Mouse (Mus musculus) limb, embryonic 13.5 days (tissue): ENCODE measurements around the gene Mterf2. TPM values are rescaled to one million over a fixed set of nuclear protein-coding genes. Genes with fewer than 3 reads are reported as not detected.

Experiments
- ATAC-seq: fragments of 200-750 bp; cut with Nextera tagmentation; 2 replicates; pipeline ENCODE4 v1.8.0; 2017; ENCODE audit warnings: low read depth, moderate number of reproducible peaks, moderate TSS enrichment; ENCODE audit not compliant: low FRiP score
- H3K27ac ChIP-seq: fragments of 300-500 bp; sonication (generic); 2 replicates; pipeline ENCODE4 v1.5.1; 2015; ENCODE audit warnings: inconsistent platforms, mild to moderate bottlenecking, moderate library complexity
- H3K27me3 ChIP-seq: fragments of 300-500 bp; sonication (generic); 2 replicates; pipeline ENCODE4 v1.6.1; 2015; ENCODE audit warnings: mild to moderate bottlenecking, inconsistent platforms
- H3K36me3 ChIP-seq: fragments of 300-500 bp; sonication (generic); 2 replicates; pipeline ENCODE4 v1.6.1; 2015; ENCODE audit warnings: inconsistent platforms, mild to moderate bottlenecking, moderate library complexity
- H3K4me1 ChIP-seq: fragments of 300-500 bp; sonication (generic); 2 replicates; pipeline ENCODE4 v1.6.1; 2015; ENCODE audit warnings: inconsistent platforms
- H3K4me2 ChIP-seq: fragments of 300-500 bp; sonication (generic); replicated peaks from 2 replicates; pipeline ENCODE4 v1.6.1; 2015; ENCODE audit warnings: inconsistent platforms, mild to moderate bottlenecking, moderate library complexity
- H3K4me3 ChIP-seq: fragments of 300-500 bp; sonication (generic); 2 replicates; pipeline ENCODE4 v1.5.1; 2015; ENCODE audit warnings: moderate library complexity, mild to moderate bottlenecking, inconsistent platforms
- H3K9ac ChIP-seq: fragments of 300-500 bp; sonication (generic); 2 replicates; pipeline ENCODE4 v1.6.1; 2015; ENCODE audit warnings: mild to moderate bottlenecking, inconsistent platforms
- H3K9me3 ChIP-seq: fragments of 300-500 bp; sonication (generic); 2 replicates; pipeline ENCODE4 v1.6.1; 2016; ENCODE audit warnings: inconsistent platforms
- WGBS: fragments of 180-500 bp; shearing (Covaris S2); methylation state at CpG from one replicate; pipeline ENCODE4 v1.1.7; 2015; 5-methylcytosine and 5-hydroxymethylcytosine counted together
- polyA plus RNA-seq: library from polyadenylated mRNA; unstranded; fragments of >200 nt; fragmentation: Nextera tagmentation; extraction: Ambion mirVana; gene quantifications from 2 replicates; pipeline ENCODE4 v1.2.1, GENCODE M21; 2015

Gene Mterf2
- 23.7 and 24.3 TPM in 2 replicates for polyA plus RNA-seq

- Histone ChIP-seq H3K27ac (peak within 1 kb of the TSS; percentile 39; the same call in 1 of the 2 replicates), H3K4me1 (peaks cover 17% of the 10 kb centered on the region), H3K36me3 (peaks cover 23% of the 10 kb centered on the region), H3K4me3 (peak within 1 kb of the TSS; percentile 69), H3K4me2 (peak within 1 kb of the TSS; percentile 69), H3K9ac (peak within 1 kb of the TSS; percentile 72), H3K27me3 (no peaks in the 10 kb centered on the region), H3K9me3 (no peaks in the 10 kb centered on the region)
- peak; percentile 100 for ATAC-seq
- WGBS, result 7% methylated on average over 20 of the region's 20 CpGs
These were observed at the start of gene Mterf2 for GRCm38 (mm10) chr10:85127395-85128287. Gene Mterf2, minus strand, starts transcription at chr10:85128027.

- ATAC-seq, result no peak
- H3K4me2 ChIP-seq, result no peak overlapping the region
- no peak overlapping the region for H3K27ac ChIP-seq
- H3K9ac ChIP-seq, result no peak overlapping the region
- WGBS, result 76% methylated on average over 2 of the region's 2 CpGs
- H3K27me3 ChIP-seq, result no peaks in the 10 kb centered on the region
- H3K36me3 ChIP-seq, result no peaks in the 10 kb centered on the region
- no peak overlapping the region for H3K4me3 ChIP-seq
- H3K4me1 ChIP-seq, result 0 out of 2 replicates have a peak, but pooled peaks cover 5% of the 10 kb centered on the region
- H3K9me3 ChIP-seq, result no peaks in the 10 kb centered on the region
These were observed 48.8 kb upstream of the Mterf2 start for GRCm38 (mm10) chr10:85176640-85177039.

GRCm38 (mm10) chr10:85165306-85165705 lies 37.5 kb upstream of the Mterf2 start:
- Histone ChIP-seq H3K27ac (no peak overlapping the region), H3K9me3 (no peaks in the 10 kb centered on the region), H3K9ac (no peak overlapping the region), H3K36me3 (no peaks in the 10 kb centered on the region), H3K4me1 (0 out of 2 replicates have a peak, but pooled peaks cover 2% of the 10 kb centered on the region), H3K4me2 (no peak overlapping the region), H3K27me3 (no peaks in the 10 kb centered on the region), H3K4me3 (no peak overlapping the region)
- no peak for ATAC-seq
- WGBS, result 87% methylated on average over 5 of the region's 5 CpGs

- no peak for ATAC-seq
- WGBS, result 96% methylated on average over 13 of the region's 13 CpGs
These were observed 37.0 kb upstream of the Mterf2 start for GRCm38 (mm10) chr10:85164791-85165190.

GRCm38 (mm10) chr10:85161745-85162351 lies 34.0 kb upstream of the Mterf2 start:
- H3K36me3 ChIP-seq, result no peaks in the 10 kb centered on the region
- no peak for ATAC-seq
- 82% methylated on average over 5 of the region's 5 CpGs for WGBS

More at GRCm38 (mm10) chr10:85164791-85165190, 37.0 kb upstream of the Mterf2 start:
- H3K27ac ChIP-seq, result no peak overlapping the region
- no peaks in the 10 kb centered on the region for H3K27me3 ChIP-seq
- no peak overlapping the region for H3K4me2 ChIP-seq
- H3K4me1 ChIP-seq, result 0 out of 2 replicates have a peak, but pooled peaks cover 2% of the 10 kb centered on the region
- no peak overlapping the region for H3K4me3 ChIP-seq
- H3K9me3 ChIP-seq, result no peaks in the 10 kb centered on the region
- no peak overlapping the region for H3K9ac ChIP-seq
- no peaks in the 10 kb centered on the region for H3K36me3 ChIP-seq

GRCm38 (mm10) chr10:85159989-85160619 lies 32.3 kb upstream of the Mterf2 start:
- ATAC-seq, result no peak
- no peaks in the 10 kb centered on the region for H3K27me3 ChIP-seq
- 84% methylated on average over 1 of the region's 1 CpGs for WGBS
- H3K36me3 ChIP-seq, result no peaks in the 10 kb centered on the region; the same call in 1 of the 2 replicates
- H3K4me2 ChIP-seq, result no peak overlapping the region
- no peak overlapping the region for H3K27ac ChIP-seq
- no peak overlapping the region for H3K9ac ChIP-seq
- no peak overlapping the region for H3K4me3 ChIP-seq
- 0 out of 2 replicates have a peak, but pooled peaks cover 2% of the 10 kb centered on the region for H3K4me1 ChIP-seq
- no peaks in the 10 kb centered on the region for H3K9me3 ChIP-seq

More at GRCm38 (mm10) chr10:85161745-85162351, 34.0 kb upstream of the Mterf2 start:
- no peak overlapping the region for H3K4me3 ChIP-seq
- H3K9ac ChIP-seq, result no peak overlapping the region
- H3K9me3 ChIP-seq, result no peaks in the 10 kb centered on the region
- H3K4me1 ChIP-seq, result 0 out of 2 replicates have a peak, but pooled peaks cover 2% of the 10 kb centered on the region
- H3K27me3 ChIP-seq, result no peaks in the 10 kb centered on the region
- no peak overlapping the region for H3K4me2 ChIP-seq
- no peak overlapping the region for H3K27ac ChIP-seq

GRCm38 (mm10) chr10:85157451-85157850 lies 29.6 kb upstream of the Mterf2 start:
- H3K4me2 ChIP-seq, result no peak overlapping the region
- H3K9me3 ChIP-seq, result no peaks in the 10 kb centered on the region
- no peaks in the 10 kb centered on the region for H3K27me3 ChIP-seq
- H3K4me3 ChIP-seq, result no peak overlapping the region
- no peak overlapping the region for H3K9ac ChIP-seq
- H3K4me1 ChIP-seq, result 0 out of 2 replicates have a peak, but pooled peaks cover 2% of the 10 kb centered on the region
- H3K27ac ChIP-seq, result no peak overlapping the region
- WGBS, result 90% methylated on average over 7 of the region's 7 CpGs
- no peak for ATAC-seq
- no peaks in the 10 kb centered on the region; the same call in 1 of the 2 replicates for H3K36me3 ChIP-seq

GRCm38 (mm10) chr10:85154195-85154594 lies 26.4 kb upstream of the Mterf2 start:
- H3K4me1 ChIP-seq, result no peaks in the 10 kb centered on the region
- H3K9me3 ChIP-seq, result no peaks in the 10 kb centered on the region
- WGBS, result 14% methylated on average over 2 of the region's 2 CpGs
- H3K27ac ChIP-seq, result no peak overlapping the region
- no peak overlapping the region for H3K9ac ChIP-seq
- peaks cover 12% of the 10 kb centered on the region for H3K36me3 ChIP-seq
- no peak overlapping the region for H3K4me2 ChIP-seq
- no peak for ATAC-seq
- H3K4me3 ChIP-seq, result no peak overlapping the region
- no peaks in the 10 kb centered on the region for H3K27me3 ChIP-seq

- peaks cover 36% of the 10 kb centered on the region for H3K36me3 ChIP-seq
- H3K27ac ChIP-seq, result no peak overlapping the region
- H3K27me3 ChIP-seq, result no peaks in the 10 kb centered on the region
- no peaks in the 10 kb centered on the region for H3K4me1 ChIP-seq
- 78% methylated on average over 5 of the region's 5 CpGs for WGBS
- no peak overlapping the region for H3K4me3 ChIP-seq
- H3K9ac ChIP-seq, result no peak overlapping the region
- H3K4me2 ChIP-seq, result no peak overlapping the region
- no peaks in the 10 kb centered on the region for H3K9me3 ChIP-seq
- no peak for ATAC-seq
These were observed 21.4 kb upstream of the Mterf2 start for GRCm38 (mm10) chr10:85149226-85149625.

- Histone ChIP-seq H3K4me1 (peaks cover 12% of the 10 kb centered on the region), H3K9me3 (no peaks in the 10 kb centered on the region), H3K27ac (no peak overlapping the region), H3K4me3 (no peak overlapping the region), H3K36me3 (peaks cover 55% of the 10 kb centered on the region), H3K4me2 (no peak overlapping the region), H3K9ac (no peak overlapping the region), H3K27me3 (no peaks in the 10 kb centered on the region)
- 90% methylated on average over 14 of the region's 14 CpGs for WGBS
- ATAC-seq, result no peak
These were observed 18.5 kb upstream of the Mterf2 start for GRCm38 (mm10) chr10:85146282-85146681.

GRCm38 (mm10) chr10:85141465-85141864 lies 13.6 kb upstream of the Mterf2 start:
- Histone ChIP-seq H3K36me3 (peaks cover 35% of the 10 kb centered on the region), H3K9me3 (no peaks in the 10 kb centered on the region), H3K4me1 (peaks cover 19% of the 10 kb centered on the region), H3K4me2 (no peak overlapping the region), H3K4me3 (no peak overlapping the region), H3K27ac (no peak overlapping the region), H3K9ac (no peak overlapping the region), H3K27me3 (no peaks in the 10 kb centered on the region)
- ATAC-seq, result peak; percentile 88
- 25% methylated on average over 9 of the region's 9 CpGs for WGBS

GRCm38 (mm10) chr10:85136573-85136972 lies 8.7 kb upstream of the Mterf2 start:
- H3K4me3 ChIP-seq, result no peak overlapping the region
- H3K9ac ChIP-seq, result no peak overlapping the region
- no peak overlapping the region for H3K27ac ChIP-seq
- H3K4me2 ChIP-seq, result no peak overlapping the region
- H3K4me1 ChIP-seq, result peaks cover 10% of the 10 kb centered on the region
- WGBS, result 91% methylated on average over 6 of the region's 6 CpGs
- ATAC-seq, result no peak
- no peaks in the 10 kb centered on the region for H3K9me3 ChIP-seq
- H3K36me3 ChIP-seq, result peaks cover 18% of the 10 kb centered on the region
- no peaks in the 10 kb centered on the region for H3K27me3 ChIP-seq
